Mouse (Mus musculus): Measurements from ENCODE around the gene Gfra1. TPM values are rescaled to one million over a fixed set of nuclear protein-coding genes. Genes with fewer than 3 reads are reported as not detected.
A peak's percentile ranks its signal among the peaks of the same experiment; 100 is the strongest.

Gfra1 gene
- polyA plus RNA-seq, 1 experiment from 2014 or later = 22.5 TPM

DNA sequence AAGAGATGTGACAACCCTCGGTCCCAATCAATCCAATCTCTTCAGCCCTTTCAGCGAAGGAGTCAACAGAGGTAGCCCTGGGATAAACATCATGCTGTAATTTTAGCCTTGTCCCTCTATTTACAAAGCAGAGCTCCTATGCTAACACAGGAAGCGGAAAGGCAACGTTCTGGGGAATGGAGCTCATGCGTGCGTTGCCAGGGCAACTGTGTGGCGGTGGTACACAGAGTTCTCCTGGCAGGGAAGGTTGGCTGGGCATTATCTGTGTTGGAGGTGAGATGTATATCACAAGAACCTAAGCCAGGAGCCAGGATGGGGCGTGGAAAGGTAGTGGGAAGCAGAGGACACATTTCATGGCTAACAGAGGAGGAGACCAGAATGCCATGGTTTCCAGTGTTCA, 194.8 kb downstream of the Gfra1 start:
- 77% methylated on average over 8 of the region's 8 CpGs for WGBS
- H3K27ac ChIP-seq (replicated peaks; ENCODE audit: low read depth, low read length) = no peak overlapping the region
- no peaks in the 10 kb centered on the region for H3K9me3 ChIP-seq (ENCODE audit: control insufficient read depth, low read length)
- no peak overlapping the region for H3K9ac ChIP-seq (ENCODE audit: low read depth, low read length)
- no peak overlapping the region for H3K4me3 ChIP-seq (ENCODE audit: low read depth, low read length)
- H3K4me2 ChIP-seq (ENCODE audit: low read depth, low read length) = no peak overlapping the region
- no peak for ATAC-seq (ENCODE audit: low read depth)
- no peaks in the 10 kb centered on the region for H3K27me3 ChIP-seq (replicated peaks; ENCODE audit: control insufficient read depth, insufficient read depth, low read length)
- H3K36me3 ChIP-seq (ENCODE audit: control insufficient read depth, insufficient read depth, low read length) = no peaks in the 10 kb centered on the region
- DNase-seq (ENCODE audit: low spot score) = no peak
- H3K4me1 ChIP-seq (ENCODE audit: control insufficient read depth, insufficient read depth, low read length) = no peaks in the 10 kb centered on the region

DNA sequence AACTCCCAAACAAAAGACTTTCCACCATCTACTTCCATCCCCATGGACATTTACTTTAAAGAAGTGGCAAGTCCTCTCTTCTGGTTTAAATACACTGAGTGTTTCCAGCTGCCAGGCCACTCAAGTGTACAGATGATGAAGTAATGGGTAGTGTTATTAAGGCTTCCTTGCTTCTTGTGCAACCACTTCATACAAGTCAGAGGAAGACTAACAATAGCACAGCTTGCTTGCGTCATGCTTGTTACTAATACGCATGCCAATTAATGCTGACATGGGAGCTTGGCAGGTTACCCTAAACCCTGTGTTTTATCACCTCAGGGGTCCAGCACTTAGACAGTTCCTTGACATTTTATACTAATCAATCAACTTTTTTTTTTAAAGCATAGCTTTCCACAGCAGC, 196.5 kb downstream of the Gfra1 start:
- WGBS = 64% methylated on average over 2 of the region's 2 CpGs
- ATAC-seq (ENCODE audit: low read depth) = no peak

DNA sequence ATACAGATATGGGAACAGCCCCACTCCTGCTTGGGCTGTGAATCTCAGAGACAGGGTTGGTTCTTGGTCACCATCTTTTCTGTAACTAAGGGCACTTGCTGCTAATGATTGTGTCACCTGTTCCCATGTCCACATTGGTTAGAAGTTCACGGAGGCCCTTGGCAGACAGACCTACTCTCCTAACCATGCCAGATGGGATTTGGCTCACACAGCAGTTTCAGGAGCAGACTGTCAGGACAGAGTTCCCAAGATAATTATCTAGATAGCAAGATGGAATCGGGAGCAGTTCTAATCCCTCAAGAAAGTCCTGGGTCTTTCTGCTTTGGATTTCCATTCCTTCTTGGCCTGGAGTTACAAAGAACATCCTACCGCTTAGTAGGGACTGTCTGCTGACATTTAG, 199.2 kb downstream of the Gfra1 start:
- no peaks in the 10 kb centered on the region; the same call in 1 of the 2 replicates for H3K27me3 ChIP-seq (replicated peaks; ENCODE audit: control insufficient read depth, insufficient read depth, low read length)
- H3K9me3 ChIP-seq (ENCODE audit: control insufficient read depth, low read length) = no peaks in the 10 kb centered on the region
- WGBS = 92% methylated on average over 3 of the region's 3 CpGs
- H3K9ac ChIP-seq (ENCODE audit: low read depth, low read length) = no peak overlapping the region
- no peak overlapping the region for H3K4me2 ChIP-seq (ENCODE audit: low read depth, low read length)
- H3K4me1 ChIP-seq (ENCODE audit: control insufficient read depth, insufficient read depth, low read length) = no peaks in the 10 kb centered on the region
- no peaks in the 10 kb centered on the region for H3K36me3 ChIP-seq (ENCODE audit: control insufficient read depth, insufficient read depth, low read length)
- no peak for DNase-seq (ENCODE audit: low spot score)
- no peak for ATAC-seq (ENCODE audit: low read depth)
- no peak overlapping the region for H3K27ac ChIP-seq (replicated peaks; ENCODE audit: low read depth, low read length)
- H3K4me3 ChIP-seq (ENCODE audit: low read depth, low read length) = no peak overlapping the region

More for the DNA sequence above, 196.5 kb downstream of the Gfra1 start:
- Histone ChIP-seq H3K36me3 (ENCODE audit: control insufficient read depth, insufficient read depth, low read length) (no peaks in the 10 kb centered on the region), H3K27ac (replicated peaks; ENCODE audit: low read depth, low read length) (no peak overlapping the region), H3K4me1 (ENCODE audit: control insufficient read depth, insufficient read depth, low read length) (no peaks in the 10 kb centered on the region), H3K9me3 (ENCODE audit: control insufficient read depth, low read length) (no peaks in the 10 kb centered on the region), H3K9ac (ENCODE audit: low read depth, low read length) (no peak overlapping the region), H3K4me3 (ENCODE audit: low read depth, low read length) (no peak overlapping the region), H3K4me2 (ENCODE audit: low read depth, low read length) (no peak overlapping the region), H3K27me3 (replicated peaks; ENCODE audit: control insufficient read depth, insufficient read depth, low read length) (no peaks in the 10 kb centered on the region)
- peak; percentile 45 for DNase-seq (ENCODE audit: low spot score)

- no peak overlapping the region for H3K27ac ChIP-seq (replicated peaks; ENCODE audit: low read depth, low read length)
- H3K9ac ChIP-seq (ENCODE audit: low read depth, low read length) = no peak overlapping the region
- no peaks in the 10 kb centered on the region; the same call in 1 of the 2 replicates for H3K27me3 ChIP-seq (replicated peaks; ENCODE audit: control insufficient read depth, insufficient read depth, low read length)
- DNase-seq (ENCODE audit: low spot score) (no peak), ATAC-seq (ENCODE audit: low read depth) (no peak)
- no peak overlapping the region for H3K4me3 ChIP-seq (ENCODE audit: low read depth, low read length)
- H3K4me2 ChIP-seq (ENCODE audit: low read depth, low read length) = no peak overlapping the region
- 73% methylated on average over 7 of the region's 7 CpGs for WGBS
- H3K4me1 ChIP-seq (ENCODE audit: control insufficient read depth, insufficient read depth, low read length) = no peaks in the 10 kb centered on the region
- H3K36me3 ChIP-seq (ENCODE audit: control insufficient read depth, insufficient read depth, low read length) = no peaks in the 10 kb centered on the region
- H3K9me3 ChIP-seq (ENCODE audit: control insufficient read depth, low read length) = no peaks in the 10 kb centered on the region
Measured at GRCm38 (mm10) chr19:58255394-58255793, 200.3 kb downstream of the Gfra1 start.

GRCm38 (mm10) chr19:58254172-58254571, 201.5 kb downstream of the Gfra1 start:
- Histone ChIP-seq H3K27ac (replicated peaks; ENCODE audit: low read depth, low read length) (no peak overlapping the region), H3K4me2 (ENCODE audit: low read depth, low read length) (no peak overlapping the region), H3K36me3 (ENCODE audit: control insufficient read depth, insufficient read depth, low read length) (no peaks in the 10 kb centered on the region), H3K9me3 (ENCODE audit: control insufficient read depth, low read length) (no peaks in the 10 kb centered on the region), H3K9ac (ENCODE audit: low read depth, low read length) (no peak overlapping the region), H3K4me3 (ENCODE audit: low read depth, low read length) (no peak overlapping the region), H3K4me1 (ENCODE audit: control insufficient read depth, insufficient read depth, low read length) (no peaks in the 10 kb centered on the region), H3K27me3 (replicated peaks; ENCODE audit: control insufficient read depth, insufficient read depth, low read length) (no peaks in the 10 kb centered on the region; the same call in 1 of the 2 replicates)
- 54% methylated on average over 3 of the region's 3 CpGs for whole genome bisulfite sequencing
- ATAC-seq (ENCODE audit: low read depth) (no peak), DNase-seq (ENCODE audit: low spot score) (no peak)

- ATAC-seq (ENCODE audit: low read depth) (no peak), DNase-seq (ENCODE audit: low spot score) (no peak)
- Histone ChIP-seq H3K4me1 (ENCODE audit: control insufficient read depth, insufficient read depth, low read length) (no peaks in the 10 kb centered on the region), H3K9me3 (ENCODE audit: control insufficient read depth, low read length) (no peaks in the 10 kb centered on the region), H3K4me2 (ENCODE audit: low read depth, low read length) (no peak overlapping the region), H3K27me3 (replicated peaks; ENCODE audit: control insufficient read depth, insufficient read depth, low read length) (no peaks in the 10 kb centered on the region; the same call in 1 of the 2 replicates), H3K36me3 (ENCODE audit: control insufficient read depth, insufficient read depth, low read length) (no peaks in the 10 kb centered on the region), H3K9ac (ENCODE audit: low read depth, low read length) (no peak overlapping the region), H3K4me3 (ENCODE audit: low read depth, low read length) (no peak overlapping the region), H3K27ac (replicated peaks; ENCODE audit: low read depth, low read length) (no peak overlapping the region)
- 85% methylated on average over 4 of the region's 4 CpGs for WGBS
Measured at GRCm38 (mm10) chr19:58251698-58252097, 204.0 kb downstream of the Gfra1 start.

DNA sequence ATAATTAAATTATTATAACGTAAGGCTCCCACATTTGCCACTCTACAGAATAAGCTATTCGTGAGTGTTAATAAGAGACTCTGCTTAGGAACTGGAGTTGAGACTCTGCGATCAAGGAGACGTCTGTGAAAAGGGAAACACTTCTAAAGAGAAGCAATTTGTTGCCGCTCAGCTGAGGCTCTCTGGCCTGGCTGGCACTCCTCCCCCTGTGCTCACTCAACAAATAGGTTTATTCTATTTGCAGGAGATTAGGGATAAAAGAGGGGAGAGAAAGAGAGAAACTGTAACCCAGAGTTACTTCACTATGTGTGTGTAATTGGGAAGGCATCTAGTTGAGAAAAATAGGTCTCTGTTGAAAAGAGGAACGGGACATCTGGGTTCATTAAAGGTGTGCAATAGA, 204.6 kb downstream of the Gfra1 start:
- Histone ChIP-seq H3K4me3 (ENCODE audit: low read depth, low read length) (no peak overlapping the region), H3K4me2 (ENCODE audit: low read depth, low read length) (no peak overlapping the region), H3K27ac (replicated peaks; ENCODE audit: low read depth, low read length) (no peak overlapping the region), H3K9ac (ENCODE audit: low read depth, low read length) (no peak overlapping the region), H3K9me3 (ENCODE audit: control insufficient read depth, low read length) (no peaks in the 10 kb centered on the region), H3K4me1 (ENCODE audit: control insufficient read depth, insufficient read depth, low read length) (no peaks in the 10 kb centered on the region), H3K36me3 (ENCODE audit: control insufficient read depth, insufficient read depth, low read length) (no peaks in the 10 kb centered on the region), H3K27me3 (replicated peaks; ENCODE audit: control insufficient read depth, insufficient read depth, low read length) (no peaks in the 10 kb centered on the region; the same call in 1 of the 2 replicates)
- WGBS = 68% methylated on average over 6 of the region's 6 CpGs
- no peak for DNase-seq (ENCODE audit: low spot score)
- no peak for ATAC-seq (ENCODE audit: low read depth)

DNA sequence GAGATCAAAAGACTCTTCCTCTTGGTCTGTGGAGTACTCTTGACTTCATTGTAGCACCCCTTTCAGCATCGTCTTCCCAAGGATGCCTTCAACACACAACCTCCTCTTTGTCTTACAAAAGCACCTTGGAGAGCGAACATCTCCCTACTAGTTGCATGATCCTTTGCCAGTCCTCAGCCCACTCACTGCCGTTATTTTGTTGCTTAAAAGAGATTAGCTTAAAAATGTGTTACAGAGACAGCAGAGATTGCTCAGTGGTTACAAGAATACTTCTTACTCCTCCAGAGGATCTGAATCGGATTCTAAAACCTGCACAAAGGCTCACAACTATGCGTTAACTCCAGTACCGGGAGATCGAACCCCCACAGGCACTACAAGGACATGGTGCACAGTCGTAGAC, 205.5 kb downstream of the Gfra1 start:
- Histone ChIP-seq H3K4me1 (ENCODE audit: control insufficient read depth, insufficient read depth, low read length) (no peaks in the 10 kb centered on the region), H3K27ac (replicated peaks; ENCODE audit: low read depth, low read length) (no peak overlapping the region), H3K36me3 (ENCODE audit: control insufficient read depth, insufficient read depth, low read length) (no peaks in the 10 kb centered on the region), H3K4me3 (ENCODE audit: low read depth, low read length) (no peak overlapping the region), H3K4me2 (ENCODE audit: low read depth, low read length) (no peak overlapping the region), H3K27me3 (replicated peaks; ENCODE audit: control insufficient read depth, insufficient read depth, low read length) (no peaks in the 10 kb centered on the region; the same call in 1 of the 2 replicates), H3K9ac (ENCODE audit: low read depth, low read length) (no peak overlapping the region), H3K9me3 (ENCODE audit: control insufficient read depth, low read length) (no peaks in the 10 kb centered on the region)
- WGBS = 86% methylated on average over 8 of the region's 8 CpGs
- DNase-seq (ENCODE audit: low spot score) (no peak), ATAC-seq (ENCODE audit: low read depth) (no peak)

GRCm38 (mm10) chr19:58244148-58244547, 211.6 kb downstream of the Gfra1 start:
- no peak overlapping the region for H3K9ac ChIP-seq (ENCODE audit: low read depth, low read length)
- H3K27ac ChIP-seq (replicated peaks; ENCODE audit: low read depth, low read length) = no peak overlapping the region
- no peaks in the 10 kb centered on the region for H3K36me3 ChIP-seq (ENCODE audit: control insufficient read depth, insufficient read depth, low read length)
- DNase-seq (ENCODE audit: low spot score) (no peak), ATAC-seq (ENCODE audit: low read depth) (no peak)
- H3K4me2 ChIP-seq (ENCODE audit: low read depth, low read length) = no peak overlapping the region
- no peak overlapping the region for H3K4me3 ChIP-seq (ENCODE audit: low read depth, low read length)
- WGBS = 55% methylated on average over 4 of the region's 4 CpGs
- H3K9me3 ChIP-seq (ENCODE audit: control insufficient read depth, low read length) = no peaks in the 10 kb centered on the region
- H3K27me3 ChIP-seq (replicated peaks; ENCODE audit: control insufficient read depth, insufficient read depth, low read length) = no peaks in the 10 kb centered on the region
- H3K4me1 ChIP-seq (ENCODE audit: control insufficient read depth, insufficient read depth, low read length) = no peaks in the 10 kb centered on the region

All from embryonic facial prominence, embryonic 14.5 days (tissue).